ENCODE assay signal across 13 mouse cellular contexts in genomic region chr2:140790363-140790762, GRCm38 (mm10).
DNase-seq lines count a peak whose midpoint lies in the region; ATAC-seq and TF ChIP-seq lines count a peak whose summit lies in the region.
"Had no signal": no experiment of that assay in that cellular context is flagged by ENCODE, and none has a peak within 500 bp of the region (broad histone marks: within the 10 kb centered on the region; RNA-seq: fewer than 3 reads in every experiment).

No protein-coding gene starts in this region.

- peak; percentile 7 for DNase-seq in kidney, postnatal 10 days
- no peak for DNase-seq in kidney, postnatal 25 days
- peak; percentile 76 for DNase-seq in lung, postnatal 36 days
- DNase-seq in urinary bladder, postnatal 25 days (ENCODE audit: low spot score): peak; percentile 39
- no peak for DNase-seq in layer of hippocampus, adult 2 months (ENCODE audit: low spot score in 2 of 2)
- DNase-seq in layer of hippocampus, adult 18-20 months (ENCODE audit: low spot score in 2 of 2): no peak
- no peak for DNase-seq in layer of hippocampus, postnatal 10 days (ENCODE audit: low spot score in 2 of 2)
- DNase-seq: gastrocnemius, adult 2 months; left cerebral cortex, postnatal 4 days; lung, embryonic 14.5 days had no signal

- peak; percentile 72 for ATAC-seq in granulocyte monocyte progenitor cell, adult 5-6 weeks (replicated peaks; ENCODE audit: poor library complexity, severe bottlenecking)
- ATAC-seq: hindbrain, postnatal 0 days had no signal

- no peak overlapping the region for H3K27ac ChIP-seq in layer of hippocampus, adult 2 months
- H3K27ac ChIP-seq: gastrocnemius, adult 2 months; hindbrain, postnatal 0 days had no signal

- no peak overlapping the region for H3K4me3 ChIP-seq in layer of hippocampus, adult 2 months
- H3K4me3 ChIP-seq: erythroblast, embryonic 14.5 days; gastrocnemius, adult 2 months had no signal

- TF ChIP-seq CTCF in layer of hippocampus, adult 2 months (conservative IDR thresholded peaks at IDR 0.05): no peak

Comparison
In these comparisons a context has a peak if more than half of its experiments do, and no peak if none do; other contexts are left out.
1. DNase-seq: peak in kidney, postnatal 10 days (single experiment), lung, postnatal 36 days (single experiment) and urinary bladder, postnatal 25 days (single experiment); none in kidney, postnatal 25 days (0 of 2), layer of hippocampus, adult 2 months (0 of 2), layer of hippocampus, adult 18-20 months (0 of 2) and layer of hippocampus, postnatal 10 days (0 of 2).